Mouse (Mus musculus): ENCODE data around the gene Fam3c. TPM values are rescaled to one million over a fixed set of nuclear protein-coding genes. Genes with fewer than 3 reads are reported as not detected.
A peak's percentile ranks its signal among the peaks of the same experiment; 100 is the strongest.

Gene Fam3c
- total and polyA plus RNA-seq, 3 experiments, result 28.2 to 396 (median 30.7) TPM

DNA sequence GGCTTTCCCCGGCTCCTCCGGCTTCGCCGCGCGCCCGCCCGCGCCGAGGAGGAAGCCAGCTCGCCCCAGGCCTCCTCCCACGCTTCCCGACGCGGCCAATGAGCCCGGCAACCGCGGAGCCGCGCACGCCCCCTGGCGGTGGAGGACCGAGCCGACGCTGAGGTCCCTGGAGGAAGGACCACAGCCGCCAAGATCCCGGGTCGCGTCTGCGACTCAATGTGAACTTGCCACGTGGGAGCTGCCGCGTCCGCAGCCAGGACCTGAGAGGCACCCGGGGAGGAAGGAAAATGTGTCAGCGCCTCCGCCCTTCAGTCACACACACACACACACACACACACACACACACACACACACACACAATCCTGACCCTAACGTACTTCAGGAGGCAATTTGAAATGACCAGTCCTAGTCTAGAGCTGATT, at the start of gene Fam3c (continued):
- no peak for TF ChIP-seq MEF2A (IDR thresholded peaks at IDR 0.05; ENCODE audit: extremely low read depth, insufficient replicate concordance, low read depth, low read length, poor library complexity, severe bottlenecking)
- peak; percentile 57; the same call in 1 of the 2 replicates for TF ChIP-seq POLR2AphosphoS2 (IDR thresholded peaks at IDR 0.05; ENCODE audit: low read length)
- 0 out of 2 replicates have a peak, but pooled peaks have one; percentile 16 for TF ChIP-seq NRF1 (IDR thresholded peaks at IDR 0.05; ENCODE audit: insufficient read depth, low read depth, low read length, poor library complexity, severe bottlenecking)

DNA sequence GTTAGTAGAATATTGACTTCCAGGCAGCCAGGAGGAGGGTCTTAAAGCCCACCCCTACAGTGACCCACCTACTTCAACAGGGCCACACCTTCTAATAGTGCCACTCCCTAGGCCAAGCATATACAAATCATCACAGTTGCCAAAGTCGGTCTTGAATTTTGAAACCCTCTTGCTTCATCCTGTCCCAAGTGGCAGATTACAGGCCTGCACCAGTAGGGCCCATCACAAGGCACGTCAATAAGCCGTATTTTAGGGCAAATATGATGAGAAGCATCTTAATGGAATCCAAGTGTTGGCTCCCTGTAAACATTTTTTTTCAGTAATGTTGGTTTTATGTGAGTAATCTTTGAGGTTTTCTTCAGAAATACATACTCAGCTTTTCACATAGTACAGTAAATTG, 49.0 kb upstream of the Fam3c start:
- Histone ChIP-seq H3K36me3 (ENCODE audit: control insufficient read depth in 1 of 2, insufficient read depth in 2 of 2, low read length in 2 of 2) (peaks cover 0 to 2% of the 10 kb centered on the region in 2 experiments; a peak in 2 of 4 replicates), H3K27me3 (ENCODE audit: control insufficient read depth in 1 of 2, insufficient read depth in 2 of 2, low read length in 2 of 2) (no peaks in the 10 kb centered on the region), H3K27ac (ENCODE audit: control insufficient read depth, low read depth, low read length) (no peak overlapping the region), H3K79me2 (ENCODE audit: control insufficient read depth, insufficient read depth, low read length, poor library complexity) (no peaks in the 10 kb centered on the region), H3K4me3 (ENCODE audit: control insufficient read depth in 1 of 2, insufficient read depth in 1 of 2, low read depth in 2 of 2, low read length in 2 of 2) (no peak overlapping the region), H3K4me1 (ENCODE audit: control insufficient read depth in 1 of 2, insufficient read depth in 2 of 2, low read length in 2 of 2) (peaks cover 0 to 7% of the 10 kb centered on the region in 2 experiments; a peak in 1 of 4 replicates), H3K9me3 (replicated peaks; ENCODE audit: insufficient read depth, low read length) (no peaks in the 10 kb centered on the region), H3K9ac (ENCODE audit: control insufficient read depth, low read depth, low read length, poor library complexity, severe bottlenecking) (no peak overlapping the region)
- TF ChIP-seq POLR2AphosphoS2 (IDR thresholded peaks at IDR 0.05; ENCODE audit: low read length), result no peak
- DNase-seq (ENCODE audit: low read depth, low spot score), result no peak

DNA sequence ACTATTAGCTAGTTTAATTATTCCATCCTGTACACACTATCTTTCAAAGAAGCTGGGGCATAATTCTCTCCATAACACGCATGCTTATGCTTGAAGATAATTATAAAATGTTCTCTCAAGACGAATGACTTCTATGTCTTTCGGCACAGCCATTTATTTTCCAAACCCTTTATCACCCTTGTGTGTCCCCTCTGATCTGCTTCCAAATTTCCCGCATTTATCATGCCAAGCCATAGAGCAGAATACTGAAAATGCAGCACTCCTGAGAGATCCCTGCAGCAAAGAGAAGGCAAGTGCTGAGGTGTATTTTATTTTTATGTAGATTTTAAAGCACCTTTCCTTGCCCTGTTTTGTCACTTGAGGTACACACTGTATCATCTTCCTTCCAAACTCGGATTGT, 47.7 kb upstream of the Fam3c start:
- Histone ChIP-seq H3K36me3 (ENCODE audit: control insufficient read depth in 1 of 2, insufficient read depth in 2 of 2, low read length in 2 of 2) (peaks cover 0 to 2% of the 10 kb centered on the region in 2 experiments; a peak in 2 of 4 replicates), H3K4me1 (ENCODE audit: control insufficient read depth in 1 of 2, insufficient read depth in 2 of 2, low read length in 2 of 2) (0 out of 4 replicates have a peak, but pooled peaks cover 0 to 5% of the 10 kb centered on the region in 2 experiments), H3K79me2 (ENCODE audit: control insufficient read depth, insufficient read depth, low read length, poor library complexity) (no peaks in the 10 kb centered on the region), H3K27me3 (ENCODE audit: control insufficient read depth in 1 of 2, insufficient read depth in 2 of 2, low read length in 2 of 2) (no peaks in the 10 kb centered on the region), H3K9me3 (replicated peaks; ENCODE audit: insufficient read depth, low read length) (no peaks in the 10 kb centered on the region), H3K27ac (ENCODE audit: control insufficient read depth, low read depth, low read length) (no peak overlapping the region), H3K4me3 (ENCODE audit: control insufficient read depth in 1 of 2, insufficient read depth in 1 of 2, low read depth in 2 of 2, low read length in 2 of 2) (no peak overlapping the region), H3K9ac (ENCODE audit: control insufficient read depth, low read depth, low read length, poor library complexity, severe bottlenecking) (no peak overlapping the region)
- TF ChIP-seq ZNF384 (IDR thresholded peaks at IDR 0.05; ENCODE audit: low read depth, low read length), result no peak
- no peak for TF ChIP-seq USF1 (IDR thresholded peaks at IDR 0.05; ENCODE audit: low read depth, low read length)
- TF ChIP-seq RAD21 (IDR thresholded peaks at IDR 0.05; ENCODE audit: low read depth, low read length), result no peak
- TF ChIP-seq MEF2A (IDR thresholded peaks at IDR 0.05; ENCODE audit: extremely low read depth, insufficient replicate concordance, low read depth, low read length, poor library complexity, severe bottlenecking), result no peak
- TF ChIP-seq HCFC1 (IDR thresholded peaks at IDR 0.05; ENCODE audit: low read depth, low read length), result no peak
- no peak for TF ChIP-seq ELF1 (IDR thresholded peaks at IDR 0.05; ENCODE audit: low read depth, low read length)
- no peak for TF ChIP-seq E2F4 (IDR thresholded peaks at IDR 0.05; ENCODE audit: borderline replicate concordance, low read depth, low read length)
- TF ChIP-seq GATA1 (IDR thresholded peaks at IDR 0.05; ENCODE audit: low read depth, low read length), result no peak
- no peak for TF ChIP-seq CTCF (IDR thresholded peaks at IDR 0.05 in 2 of 3, conservative IDR thresholded peaks at IDR 0.05 in 1 of 3; ENCODE audit: control insufficient read depth in 1 of 3, insufficient read depth in 1 of 3, low read depth in 2 of 3, low read length in 3 of 3, poor library complexity in 1 of 3, severe bottlenecking in 1 of 3)
- no peak for TF ChIP-seq CHD2 (IDR thresholded peaks at IDR 0.05; ENCODE audit: low read length)
- no peak for TF ChIP-seq USF2 (IDR thresholded peaks at IDR 0.05; ENCODE audit: borderline replicate concordance in 1 of 2, insufficient read depth in 1 of 2, low read depth in 1 of 2, low read length in 2 of 2)
- TF ChIP-seq RCOR1 (IDR thresholded peaks at IDR 0.05; ENCODE audit: low read depth, low read length), result no peak
- no peak for TF ChIP-seq ETS1 (IDR thresholded peaks at IDR 0.05; ENCODE audit: low read depth, low read length)
- no peak for TF ChIP-seq NRF1 (IDR thresholded peaks at IDR 0.05; ENCODE audit: insufficient read depth, low read depth, low read length, poor library complexity, severe bottlenecking)
- no peak for DNase-seq (ENCODE audit: low read depth, low spot score)

Measured in MEL (cell line).